Mouse (Mus musculus): ENCODE data around the gene Spns3.

GRCm38 (mm10) chr11:72597780-72598179 lies 47.5 kb upstream of the Spns3 start:
- TF ChIP-seq CTCF (IDR thresholded peaks at IDR 0.05; ENCODE audit: low read depth): no peak
- TF ChIP-seq EP300 (IDR thresholded peaks at IDR 0.05; ENCODE audit: low read depth): no peak

All from heart, postnatal 0 days (tissue).